Mouse (Mus musculus) C2C12 (cell line): ENCODE data around the gene Baz2b.

Source experiments
- CTCF ChIP-seq: IDR thresholded peaks from one replicate; pipeline ENCODE4 v1.5.1; 2011; ENCODE audit not compliant: control insufficient read depth, insufficient read depth, insufficient read length
- MAX ChIP-seq: IDR thresholded peaks from one replicate; pipeline ENCODE4 v1.6.1; 2011; ENCODE audit warnings: mild to moderate bottlenecking, control low read depth
- MYOD1 ChIP-seq: IDR thresholded peaks from one replicate; pipeline ENCODE4 v1.6.1; 2011; ENCODE audit warnings: low read depth; ENCODE audit not compliant: control insufficient read depth, insufficient read length
- USF1 ChIP-seq: IDR thresholded peaks from one replicate; pipeline ENCODE4 v1.6.1; 2011; ENCODE audit warnings: low read depth, mild to moderate bottlenecking, control low read depth, moderate library complexity

- no peak for TF ChIP-seq CTCF
- TF ChIP-seq MYOD1: no peak
- no peak for TF ChIP-seq MAX
- no peak for TF ChIP-seq USF1
Measured at GRCm38 (mm10) chr2:60217620-60218019, 8.0 kb upstream of the Baz2b start.
